Mouse (Mus musculus) layer of hippocampus, adult 9-10 months (tissue): Measurements from ENCODE around the gene Fto.

Experiments used
- DNase-seq: peaks from one replicate; pipeline ENCODE4 v3.0.0; 2022; ENCODE audit warnings: low spot score

The Fto gene

DNA sequence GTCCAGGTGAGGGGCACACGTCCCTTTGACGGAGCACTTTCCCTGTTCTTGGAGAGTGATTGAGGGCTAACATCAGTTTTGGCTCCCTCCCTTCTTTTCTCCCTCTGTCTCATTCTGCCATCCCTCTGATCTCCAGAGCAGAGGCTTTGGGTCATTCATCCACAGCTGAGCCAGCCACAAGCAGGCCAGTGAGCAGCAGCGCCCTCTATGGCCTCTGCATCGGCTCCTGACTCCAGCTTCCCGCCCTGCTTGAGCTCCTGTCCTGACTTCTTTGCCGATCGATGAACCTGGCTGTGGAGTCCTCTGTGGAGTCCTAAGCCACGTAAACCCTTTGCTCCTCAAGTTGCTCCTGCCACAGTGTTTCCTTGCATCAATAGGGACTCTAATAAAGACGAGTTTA, 10.9 kb downstream of the Fto start:
- DNase-seq, result no peak

GRCm38 (mm10) chr8:91324916-91325315, 11.6 kb downstream of the Fto start:
- no peak for DNase-seq

- no peak for DNase-seq
Observed at GRCm38 (mm10) chr8:91326018-91326417, 12.7 kb downstream of the Fto start.

- DNase-seq, result no peak
Observed at GRCm38 (mm10) chr8:91326946-91327345, 13.6 kb downstream of the Fto start.

GRCm38 (mm10) chr8:91327471-91328205, 14.3 kb downstream of the Fto start:
- DNase-seq, result no peak

GRCm38 (mm10) chr8:91329056-91329455, 15.7 kb downstream of the Fto start:
- DNase-seq, result no peak

GRCm38 (mm10) chr8:91329461-91329850, 16.1 kb downstream of the Fto start:
- no peak for DNase-seq

- no peak for DNase-seq
Observed at GRCm38 (mm10) chr8:91338389-91339154, 25.2 kb downstream of the Fto start.

DNA sequence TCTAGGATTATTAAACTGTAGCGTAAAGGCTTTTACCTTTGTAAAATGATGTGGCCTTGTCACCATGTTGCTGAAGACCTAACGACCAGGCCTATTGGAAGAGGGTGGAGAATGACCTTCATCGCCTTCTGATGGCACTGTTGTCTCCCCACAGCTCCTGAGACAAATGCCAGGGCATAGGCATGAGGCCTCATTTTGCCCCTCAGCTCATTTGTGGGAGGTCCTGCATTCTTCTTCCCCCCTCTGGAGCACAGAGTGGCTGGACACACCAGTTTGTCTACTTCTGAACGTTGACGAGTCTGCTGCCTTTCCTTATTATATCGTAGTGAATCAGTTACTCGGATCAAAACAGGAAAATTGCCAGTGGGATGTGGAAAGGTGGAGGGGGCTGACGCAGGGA, 26.3 kb downstream of the Fto start:
- DNase-seq, result no peak

DNA sequence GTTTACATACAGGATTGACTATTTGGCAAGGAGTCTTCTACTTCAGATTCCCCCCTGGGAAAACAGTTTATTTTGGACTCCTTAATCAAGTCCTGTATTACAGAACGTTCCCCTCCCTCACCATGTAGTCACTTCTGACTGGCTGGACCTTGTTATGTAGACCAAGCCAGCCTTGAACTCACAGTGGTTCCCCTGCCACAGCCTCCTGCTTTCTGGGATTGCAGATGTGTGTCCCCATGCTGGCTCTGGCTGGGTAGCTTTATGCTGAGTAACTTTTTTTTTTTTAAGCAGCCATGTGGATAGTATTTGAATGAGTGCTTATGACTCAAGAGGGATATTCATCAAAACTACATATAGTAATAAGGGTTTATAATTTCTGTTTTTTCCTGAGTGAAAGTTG, 27.4 kb downstream of the Fto start:
- no peak for DNase-seq

- no peak for DNase-seq
Observed at GRCm38 (mm10) chr8:91342196-91342595, 28.9 kb downstream of the Fto start.

DNA sequence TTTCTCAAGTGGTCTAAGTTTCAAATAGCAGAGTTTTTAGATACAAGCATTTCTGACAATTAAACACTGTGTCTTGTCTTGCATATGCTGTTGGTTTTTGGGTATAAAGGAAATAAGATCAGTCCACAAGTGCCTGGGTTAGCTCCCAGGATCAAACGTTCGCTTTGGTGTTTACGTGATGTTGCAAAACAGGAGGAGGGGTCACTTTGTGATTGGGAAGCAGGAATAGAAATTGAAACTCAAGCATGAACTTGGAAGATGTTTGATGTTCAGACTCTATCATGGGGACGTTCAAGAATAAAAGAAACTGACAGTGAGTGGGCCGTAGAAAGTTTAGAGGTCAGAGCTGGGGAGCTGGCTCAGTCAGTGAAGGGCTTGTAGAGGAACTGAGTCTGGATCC, 29.5 kb downstream of the Fto start:
- DNase-seq, result no peak

DNA sequence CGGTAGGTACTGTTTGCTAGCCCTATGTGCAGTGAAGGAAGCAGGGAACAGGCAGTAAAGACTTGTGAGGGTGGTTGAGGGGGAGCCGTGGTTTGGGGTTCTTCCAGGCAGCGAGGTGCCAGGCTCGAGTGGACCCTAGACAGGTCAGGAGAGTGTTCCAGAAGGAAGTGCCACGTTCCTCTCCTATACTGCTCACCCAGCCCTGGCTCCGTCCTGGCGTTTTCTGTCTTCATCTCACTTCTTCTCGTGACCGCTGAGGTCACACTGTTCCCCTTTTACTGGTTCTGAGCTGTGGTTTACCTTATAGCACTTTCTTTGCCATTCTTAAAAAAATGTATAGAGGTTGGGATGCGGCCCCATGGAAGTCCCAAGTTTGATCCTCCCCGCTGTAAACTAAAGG, 31.3 kb downstream of the Fto start:
- DNase-seq, result no peak

- DNase-seq, result no peak
Observed at GRCm38 (mm10) chr8:91347146-91347545, 33.8 kb downstream of the Fto start.

GRCm38 (mm10) chr8:91347595-91347994, 34.3 kb downstream of the Fto start:
- no peak for DNase-seq

DNA sequence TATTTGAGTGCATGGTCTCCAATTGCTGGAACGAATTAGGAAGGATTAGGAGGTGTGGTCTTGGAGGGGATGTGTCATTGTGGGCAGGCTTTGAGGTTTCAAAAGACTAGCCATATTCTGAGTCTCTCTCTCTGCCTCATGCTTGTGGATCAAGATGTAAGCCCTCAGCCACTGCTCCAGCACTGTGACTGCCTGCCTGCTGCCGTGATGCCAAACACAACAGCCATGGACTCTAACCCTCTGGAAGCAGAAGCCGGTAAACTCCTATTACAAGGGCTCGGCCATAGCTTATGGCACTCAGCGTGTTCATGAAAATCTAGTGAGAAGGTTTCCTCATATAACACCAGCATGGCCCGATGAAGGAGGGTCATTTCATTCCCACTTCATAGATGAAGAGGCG, 36.5 kb downstream of the Fto start:
- DNase-seq, result no peak

- no peak for DNase-seq
Observed at GRCm38 (mm10) chr8:91350628-91351027, 37.3 kb downstream of the Fto start.

GRCm38 (mm10) chr8:91352598-91352997, 39.3 kb downstream of the Fto start:
- DNase-seq, result no peak

DNA sequence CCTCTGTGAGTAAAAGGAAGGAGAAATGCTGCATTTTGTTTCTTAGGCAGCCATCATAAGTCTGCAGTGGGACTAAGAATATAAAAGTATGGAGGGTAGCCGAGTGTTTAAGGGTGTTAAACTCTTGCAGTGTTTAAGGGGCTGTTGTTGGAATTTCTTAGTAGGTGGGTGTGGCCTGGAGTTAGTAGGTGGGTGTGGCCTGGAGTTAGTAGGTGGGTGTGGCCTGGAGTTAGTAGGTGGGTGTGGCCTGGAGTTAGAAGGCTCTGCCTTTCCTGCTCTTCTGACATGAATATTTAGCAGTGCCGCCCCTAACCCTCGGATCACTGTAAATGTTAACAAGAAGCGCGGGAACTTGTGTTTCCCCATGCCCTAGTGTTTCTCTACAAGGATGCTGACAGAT, 39.7 kb downstream of the Fto start:
- no peak for DNase-seq

DNA sequence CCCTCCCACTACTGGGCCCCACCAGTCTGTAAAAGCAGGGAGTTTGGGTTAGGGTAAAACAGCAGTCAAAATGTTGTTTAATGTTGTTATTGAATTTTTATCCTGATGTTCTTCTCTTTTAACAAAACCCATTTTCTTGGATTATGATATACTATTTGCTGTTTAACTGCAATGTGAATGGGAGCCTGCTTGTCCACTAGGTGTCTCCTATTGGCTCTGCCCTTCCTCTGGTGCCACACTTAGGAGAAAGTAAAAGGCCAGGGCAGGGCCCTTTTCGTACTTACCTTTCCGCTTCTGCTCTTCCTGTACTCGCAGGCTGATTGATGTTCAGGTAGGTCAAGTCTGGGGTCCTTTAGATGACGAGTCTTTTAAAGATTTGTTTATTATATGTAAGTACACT, 40.6 kb downstream of the Fto start:
- no peak for DNase-seq

DNA sequence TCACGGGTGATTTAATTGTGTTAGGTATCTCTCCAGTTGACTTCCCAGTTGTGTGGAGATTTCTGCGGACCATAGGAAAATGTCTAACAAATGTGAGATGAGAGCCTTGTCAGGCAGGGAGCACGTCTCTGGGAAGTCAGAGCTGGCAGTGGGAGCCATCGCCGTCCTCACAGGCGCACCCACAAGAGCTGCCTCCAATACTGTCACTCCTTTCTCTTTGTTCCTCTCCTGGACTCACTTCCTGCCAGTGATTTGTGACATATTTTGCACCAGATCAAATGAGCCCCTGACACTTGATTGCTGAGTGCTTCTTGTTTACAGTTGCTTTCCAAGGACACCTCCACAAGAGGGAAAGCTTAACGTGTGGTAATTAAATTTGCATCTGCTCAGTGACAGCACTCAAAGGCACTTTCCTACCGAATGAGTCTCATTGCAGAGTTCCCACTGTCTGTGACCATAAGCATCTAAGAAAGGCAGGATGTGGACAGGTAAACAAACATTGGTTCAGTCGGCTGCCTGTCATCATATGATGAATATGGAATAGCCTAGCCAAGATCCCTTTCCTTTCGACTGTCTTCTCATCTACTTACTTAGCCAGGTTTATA, 42.1 kb downstream of the Fto start:
- no peak for DNase-seq

DNA sequence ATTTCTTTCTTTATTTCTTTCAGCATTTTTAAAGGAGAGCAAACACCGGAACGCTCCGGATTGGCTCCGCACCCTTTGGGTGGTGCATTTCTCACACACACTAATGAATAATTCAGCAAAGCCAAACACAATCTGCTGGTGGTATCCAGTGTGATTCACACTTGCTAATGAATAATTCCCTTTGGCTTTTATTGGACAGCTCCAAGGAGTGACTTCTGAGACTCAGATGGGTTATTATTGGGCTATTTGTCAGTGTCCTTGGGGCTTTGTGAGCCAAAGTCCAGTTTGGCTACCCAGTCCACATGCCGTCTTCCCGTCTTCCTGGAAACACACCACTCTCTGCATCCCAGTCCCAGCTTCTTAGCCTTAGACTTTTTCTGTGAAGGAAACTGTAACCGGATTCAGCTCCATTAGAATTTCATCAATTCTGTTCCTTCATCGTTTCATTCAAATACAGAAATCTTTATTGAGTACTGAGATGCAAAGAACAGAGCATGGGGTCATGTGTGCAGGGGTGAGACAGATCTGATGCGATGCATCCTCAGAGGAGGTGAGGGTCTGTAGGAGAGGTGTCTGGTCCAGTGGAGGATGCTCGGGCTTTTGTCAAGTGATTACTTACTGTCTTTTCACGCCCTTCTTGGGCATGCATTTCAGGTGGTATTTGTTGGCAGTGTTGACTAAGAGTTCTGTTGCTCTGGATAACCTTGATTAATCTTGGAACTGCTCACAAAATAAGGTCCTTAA, 42.8 kb downstream of the Fto start:
- no peak for DNase-seq
